Mouse (Mus musculus): ENCODE measurements around the gene Mea1.

GRCm38 (mm10) chr17:46701489-46701888 is 22.9 kb downstream of the Mea1 start:
- TF ChIP-seq CTCF (IDR thresholded peaks at IDR 0.05; ENCODE audit: low read depth) (no peak), EP300 (IDR thresholded peaks at IDR 0.05; ENCODE audit: low read depth) (no peak)

Measured in heart, postnatal 0 days (tissue).